Mouse (Mus musculus) intestine, postnatal 0 days (tissue): ENCODE data around the gene Kcnip2. TPM values are rescaled to one million over a fixed set of nuclear protein-coding genes. Genes with fewer than 3 reads are reported as not detected.

Experiments
- ATAC-seq: fragments of 200-750 bp; cut with Nextera tagmentation; 2 replicates; pipeline ENCODE4 v1.8.0; 2017; ENCODE audit warnings: mild to moderate bottlenecking, moderate TSS enrichment, moderate library complexity
- H3K27ac ChIP-seq: fragments of 300-500 bp; sonication (generic); 2 replicates; pipeline ENCODE4 v1.5.1; 2014; ENCODE audit warnings: mild to moderate bottlenecking, low read depth, low read length, moderate library complexity
- H3K27me3 ChIP-seq: fragments of 300-500 bp; sonication (generic); replicated peaks from 2 replicates; pipeline ENCODE4 v1.6.1; 2014; ENCODE audit warnings: low read length, mixed read lengths; ENCODE audit not compliant: control insufficient read depth, insufficient read depth
- H3K36me3 ChIP-seq: fragments of 300-500 bp; sonication (generic); 2 replicates; pipeline ENCODE4 v1.6.1; 2014; ENCODE audit warnings: mild to moderate bottlenecking, moderate library complexity; ENCODE audit not compliant: control insufficient read depth, insufficient read depth
- H3K4me1 ChIP-seq: fragments of 300-500 bp; sonication (generic); replicated peaks from 2 replicates; pipeline ENCODE4 v1.6.1; 2014; ENCODE audit warnings: antibody characterized with exemption, low read length, mixed read lengths; ENCODE audit not compliant: control insufficient read depth, insufficient read depth
- H3K4me2 ChIP-seq: fragments of 300-500 bp; sonication (generic); replicated peaks from 2 replicates; pipeline ENCODE4 v1.6.1; 2014; ENCODE audit warnings: low read depth, mild to moderate bottlenecking, moderate library complexity
- H3K4me3 ChIP-seq: fragments of 300-500 bp; sonication (generic); 2 replicates; pipeline ENCODE4 v1.5.1; 2014; ENCODE audit warnings: low read depth, low read length
- H3K9ac ChIP-seq: fragments of 300-500 bp; sonication (generic); 2 replicates; pipeline ENCODE4 v1.6.1; 2014; ENCODE audit warnings: mild to moderate bottlenecking, low read depth, low read length
- H3K9me3 ChIP-seq: fragments of 300-500 bp; sonication (generic); 2 replicates; pipeline ENCODE4 v1.6.1; 2016; ENCODE audit warnings: mixed run types; ENCODE audit not compliant: control insufficient read depth
- CTCF ChIP-seq: sonication (generic); IDR thresholded peaks from 2 replicates; pipeline ENCODE4 v1.5.1; 2016; ENCODE audit warnings: low read depth, mild to moderate bottlenecking, control low read depth, antibody characterized with exemption, moderate library complexity
- WGBS: fragments of 180-500 bp; shearing (Covaris S2); extraction: QIAGEN DNeasy Blood & Tissue Kit; methylation state at CpG from one replicate; pipeline ENCODE4 v1.1.7; 2014; 5-methylcytosine and 5-hydroxymethylcytosine counted together
- polyA plus RNA-seq: library from polyadenylated mRNA; unstranded; fragments of >200 nt; fragmentation: Nextera tagmentation; extraction: Ambion mirVana; gene quantifications from 2 replicates; pipeline ENCODE4 v1.2.1, GENCODE M21; 2015

Kcnip2 gene
- polyA plus RNA-seq, 1 experiment from 2014 or later: 3.6 TPM

GRCm38 (mm10) chr19:45785470-45785869 is 30.4 kb downstream of the Kcnip2 start:
- WGBS: 40% methylated on average over 3 of the region's 3 CpGs
- no peaks in the 10 kb centered on the region for H3K9me3 ChIP-seq
- no peak overlapping the region for H3K4me2 ChIP-seq
- H3K4me1 ChIP-seq: 0 out of 2 replicates have a peak, but pooled peaks cover 7% of the 10 kb centered on the region
- H3K9ac ChIP-seq: no peak overlapping the region
- no peak overlapping the region for H3K27ac ChIP-seq
- no peaks in the 10 kb centered on the region for H3K36me3 ChIP-seq
- no peak overlapping the region for H3K4me3 ChIP-seq
- H3K27me3 ChIP-seq: no peaks in the 10 kb centered on the region
- ATAC-seq: no peak
- TF ChIP-seq CTCF: no peak

GRCm38 (mm10) chr19:45783933-45784576 is 31.8 kb downstream of the Kcnip2 start:
- peaks cover 10% of the 10 kb centered on the region; the same call in 1 of the 2 replicates for H3K36me3 ChIP-seq
- peak overlapping the region; percentile 65 for H3K4me2 ChIP-seq
- ATAC-seq: no peak
- peak overlapping the region; percentile 97 for H3K4me3 ChIP-seq
- no peaks in the 10 kb centered on the region for H3K27me3 ChIP-seq
- 27% methylated on average over 17 of the region's 17 CpGs for WGBS
- no peak overlapping the region for H3K9ac ChIP-seq
- TF ChIP-seq CTCF: no peak
- H3K4me1 ChIP-seq: 0 out of 2 replicates have a peak, but pooled peaks cover 7% of the 10 kb centered on the region
- H3K27ac ChIP-seq: 0 out of 2 replicates have a peak overlapping the region, but pooled peaks have one; percentile 97
- no peaks in the 10 kb centered on the region for H3K9me3 ChIP-seq

- TF ChIP-seq CTCF: no peak
- H3K4me1 ChIP-seq: 0 out of 2 replicates have a peak, but pooled peaks cover 7% of the 10 kb centered on the region
- no peaks in the 10 kb centered on the region for H3K9me3 ChIP-seq
- peak within 1 kb of the TSS; percentile 73 for H3K4me2 ChIP-seq
- peak within 1 kb of the TSS; percentile 95 for H3K9ac ChIP-seq
- H3K4me3 ChIP-seq: peak within 1 kb of the TSS; percentile 97
- under 1% methylated on average over 63 of the region's 71 CpGs for WGBS
- peak; percentile 98 for ATAC-seq
- H3K27ac ChIP-seq: peak within 1 kb of the TSS; percentile 97
- peaks cover 14% of the 10 kb centered on the region; the same call in 1 of the 2 replicates for H3K36me3 ChIP-seq
- H3K27me3 ChIP-seq: no peaks in the 10 kb centered on the region
These were observed 32.5 kb downstream of the Kcnip2 start, which contains the start of gene Mgea5 for GRCm38 (mm10) chr19:45783181-45783932. Mgea5 (minus strand) TSS chr19:45783837.

GRCm38 (mm10) chr19:45782315-45783001 is 33.4 kb downstream of the Kcnip2 start:
- Histone ChIP-seq H3K4me1 (0 out of 2 replicates have a peak, but pooled peaks cover 7% of the 10 kb centered on the region), H3K9ac (peak overlapping the region; percentile 95), H3K27ac (peak overlapping the region; percentile 97), H3K4me3 (peak overlapping the region; percentile 97), H3K36me3 (peaks cover 23% of the 10 kb centered on the region), H3K9me3 (no peaks in the 10 kb centered on the region), H3K4me2 (peak overlapping the region; percentile 73), H3K27me3 (no peaks in the 10 kb centered on the region)
- peak; percentile 20; the same call in 1 of the 2 replicates for ATAC-seq
- 0% methylated on average over 36 of the region's 36 CpGs for WGBS
- no peak for TF ChIP-seq CTCF

GRCm38 (mm10) chr19:45781676-45782075 is 34.2 kb downstream of the Kcnip2 start:
- TF ChIP-seq CTCF: 0 out of 2 replicates have a peak, but pooled peaks have one; percentile 19
- 0 out of 2 replicates have a peak overlapping the region, but pooled peaks have one; percentile 95 for H3K9ac ChIP-seq
- no peaks in the 10 kb centered on the region for H3K27me3 ChIP-seq
- no peak for ATAC-seq
- peaks cover 31% of the 10 kb centered on the region for H3K36me3 ChIP-seq
- H3K9me3 ChIP-seq: no peaks in the 10 kb centered on the region
- 53% methylated on average over 8 of the region's 8 CpGs for WGBS
- 0 out of 2 replicates have a peak, but pooled peaks cover 7% of the 10 kb centered on the region for H3K4me1 ChIP-seq
- no peak overlapping the region for H3K27ac ChIP-seq
- peak overlapping the region; percentile 97 for H3K4me3 ChIP-seq
- peak overlapping the region; percentile 73 for H3K4me2 ChIP-seq
